Mouse (Mus musculus) CH12.LX (cell line): ENCODE measurements at regions not wholly inside any gene's neighbourhood (a gene's known extent, or its start where the extent isn't known, plus 50 kb on each side); places are given as distances from the start of the nearest gene placed in this dataset.

Source experiments
- CTCF ChIP-seq, 2 experiments: IDR thresholded peaks in 1 of 2; conservative IDR thresholded peaks in 1 of 2; 2 replicates each; pipeline ENCODE4 v1.5.1; 2011 to 2012; ENCODE audit warnings: low read depth in 2 of 2, low read length in 2 of 2, improper control_type of control experiment in 1 of 2, inconsistent platforms in 1 of 2, mild to moderate bottlenecking in 1 of 2, moderate library complexity in 1 of 2
- E2F4 ChIP-seq: IDR thresholded peaks from 2 replicates; pipeline ENCODE4 v1.6.1; 2011; ENCODE audit warnings: low read depth, low read length, improper control_type of control experiment; ENCODE audit not compliant: insufficient replicate concordance
- ELF1 ChIP-seq: IDR thresholded peaks from 2 replicates; pipeline ENCODE4 v1.6.1; 2014; ENCODE audit warnings: low read depth, mild to moderate bottlenecking, inconsistent platforms, low read length, improper control_type of control experiment
- EP300 ChIP-seq: IDR thresholded peaks from 2 replicates; pipeline ENCODE4 v1.6.1; 2011; ENCODE audit warnings: low read length, improper control_type of control experiment
- JUND ChIP-seq: conservative IDR thresholded peaks from 2 replicates; pipeline ENCODE4 v1.6.1; 2011; ENCODE audit warnings: low read depth, low read length, improper control_type of control experiment
- MAX ChIP-seq: IDR thresholded peaks from 2 replicates; pipeline ENCODE4 v1.6.1; 2011; ENCODE audit warnings: low read length, improper control_type of control experiment
- POLR2A ChIP-seq: IDR thresholded peaks from 2 replicates; pipeline ENCODE4 v1.6.1; 2011; ENCODE audit warnings: low read depth, mild to moderate bottlenecking, improper control_type of control experiment, low read length
- TCF12 ChIP-seq: IDR thresholded peaks from 2 replicates; pipeline ENCODE4 v1.6.1; 2014; ENCODE audit warnings: low read depth, mild to moderate bottlenecking, inconsistent platforms, low read length, improper control_type of control experiment

DNA sequence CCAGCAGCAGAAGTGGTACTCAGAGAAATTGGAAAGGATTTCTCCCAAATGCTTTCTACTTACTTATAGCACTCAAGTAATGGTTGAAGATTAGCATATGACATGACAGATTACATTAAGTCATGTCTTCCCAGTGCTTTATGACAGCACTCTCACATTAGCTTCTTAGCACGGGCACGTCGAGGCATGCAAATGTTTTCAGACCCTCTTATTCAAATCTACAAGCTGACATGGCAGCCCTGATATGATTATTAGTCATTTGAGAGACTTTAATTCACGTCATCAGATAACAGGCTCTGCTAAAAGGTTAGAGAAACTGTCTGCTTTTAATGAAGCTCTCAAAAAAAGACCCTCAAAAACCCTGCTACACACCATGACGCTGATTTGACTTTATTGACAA is 590.1 kb downstream of the Lmo4 start:
- TF ChIP-seq EP300 (no peak), ELF1 (no peak), TCF12 (no peak), POLR2A (no peak), CTCF (conservative IDR thresholded peaks at IDR 0.05 in 1 of 2, IDR thresholded peaks at IDR 0.05 in 1 of 2; ENCODE audit: low read depth in 2 of 2, low read length in 2 of 2) (no peak), MAX (no peak), JUND (no peak), E2F4 (no peak)
